Mouse (Mus musculus): Measurements from ENCODE around the gene Cdca3.
"Not testable (repeated sequence)": the region's sequence is repeated elsewhere in the genome, so short reads cannot be mapped to it uniquely, and the experiment has no call there.

Cdca3 gene

GRCm38 (mm10) chr6:124809052-124809774 lies 20.1 kb upstream of the Cdca3 start:
- DNase-seq (ENCODE audit: low read depth, low spot score): peak; percentile 91

GRCm38 (mm10) chr6:124809775-124810538 lies 19.4 kb upstream of the Cdca3 start:
- DNase-seq (ENCODE audit: low read depth, low spot score): peak; percentile 61

GRCm38 (mm10) chr6:124810566-124811402 lies 18.6 kb upstream of the Cdca3 start:
- peak; percentile 18 for DNase-seq (ENCODE audit: low read depth, low spot score)

- peak; percentile 24 for DNase-seq (ENCODE audit: low read depth, low spot score)
These were observed 18.0 kb upstream of the Cdca3 start for GRCm38 (mm10) chr6:124811403-124811665.

- no peak for DNase-seq (ENCODE audit: low read depth, low spot score)
These were observed 17.4 kb upstream of the Cdca3 start for GRCm38 (mm10) chr6:124811701-124812560.

- no peak for DNase-seq (ENCODE audit: low read depth, low spot score)
These were observed 16.5 kb upstream of the Cdca3 start for GRCm38 (mm10) chr6:124812848-124813247.

- peak; percentile 80 for DNase-seq (ENCODE audit: low read depth, low spot score)
These were observed 15.9 kb upstream of the Cdca3 start for GRCm38 (mm10) chr6:124813496-124813895.

GRCm38 (mm10) chr6:124813933-124814332 lies 15.4 kb upstream of the Cdca3 start, which contains the start of gene Tpi1:
Tpi1 (minus strand) TSS chr6:124814296.
- peak; percentile 96 for DNase-seq (ENCODE audit: low read depth, low spot score)

- DNase-seq (ENCODE audit: low read depth, low spot score): no peak
These were observed 14.9 kb upstream of the Cdca3 start for GRCm38 (mm10) chr6:124814448-124814847.

GRCm38 (mm10) chr6:124814858-124815774 lies 14.2 kb upstream of the Cdca3 start:
- no peak for DNase-seq (ENCODE audit: low read depth, low spot score)

- DNase-seq (ENCODE audit: low read depth, low spot score): no peak
These were observed 12.7 kb upstream of the Cdca3 start for GRCm38 (mm10) chr6:124816611-124817010.

- DNase-seq (ENCODE audit: low read depth, low spot score): no peak
These were observed 12.2 kb upstream of the Cdca3 start for GRCm38 (mm10) chr6:124817125-124817524.

GRCm38 (mm10) chr6:124817563-124817962 lies 11.8 kb upstream of the Cdca3 start:
- DNase-seq (ENCODE audit: low read depth, low spot score): no peak

- no peak for DNase-seq (ENCODE audit: low read depth, low spot score)
These were observed 11.4 kb upstream of the Cdca3 start for GRCm38 (mm10) chr6:124817971-124818370.

- DNase-seq (ENCODE audit: low read depth, low spot score): no peak
These were observed 8.5 kb upstream of the Cdca3 start for GRCm38 (mm10) chr6:124820891-124821290.

- DNase-seq (ENCODE audit: low read depth, low spot score): no peak
These were observed 7.3 kb upstream of the Cdca3 start for GRCm38 (mm10) chr6:124822049-124822448.

- DNase-seq (ENCODE audit: low read depth, low spot score): peak; percentile 95
These were observed 1.2 kb upstream of the Cdca3 start for GRCm38 (mm10) chr6:124828101-124828592.

GRCm38 (mm10) chr6:124829799-124830700 lies 703 bp downstream of the Cdca3 start:
- DNase-seq (ENCODE audit: low read depth, low spot score): peak; percentile 99

- not testable (repeated sequence) for DNase-seq (ENCODE audit: low read depth, low spot score)
These were observed 1.9 kb downstream of the Cdca3 start for GRCm38 (mm10) chr6:124831199-124831598.
